Comparison of ENCODE assay signal across 8 mouse cellular contexts in the genomic region with DNA sequence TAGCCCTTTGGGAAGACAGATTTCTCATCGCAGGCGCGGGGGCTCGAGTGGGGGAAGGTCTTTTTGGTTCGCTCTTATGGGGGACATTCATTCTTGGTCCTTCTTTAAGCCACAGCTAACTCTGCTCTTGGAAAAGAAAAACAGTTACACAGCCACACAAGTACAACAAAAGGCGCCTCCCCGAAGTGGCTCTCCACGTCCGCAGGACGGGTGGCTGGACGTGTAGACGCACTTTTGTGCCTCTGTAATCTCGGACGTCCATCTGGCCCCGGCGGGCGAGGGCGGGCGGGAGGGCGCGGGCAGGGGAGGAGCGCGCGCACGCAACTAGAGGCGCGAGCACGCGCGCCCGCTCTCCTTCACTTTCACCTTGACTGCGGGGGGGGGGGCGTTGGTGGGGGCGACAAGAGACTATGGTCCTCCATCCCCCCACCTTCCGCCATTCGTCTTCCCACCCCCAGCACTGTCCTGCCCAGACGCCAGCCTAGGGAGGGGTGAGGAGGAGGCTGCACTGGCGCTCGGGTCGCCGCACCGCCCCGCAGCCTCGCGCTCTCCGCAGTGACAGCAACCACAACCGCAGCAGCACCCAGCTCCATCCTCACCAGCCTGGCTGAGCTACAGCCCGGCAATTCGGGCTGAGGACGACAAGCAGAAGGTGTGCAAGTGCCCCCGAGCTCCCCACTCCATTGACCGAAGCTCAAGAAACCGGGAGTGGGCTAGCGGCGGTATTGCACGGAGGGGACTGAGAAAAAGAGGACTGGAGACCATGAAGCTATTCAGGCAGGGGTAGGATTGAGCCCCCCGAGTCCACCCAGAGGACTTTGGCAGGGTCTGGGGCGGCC.
DNase-seq lines count a peak whose midpoint lies in the region; ATAC-seq lines count a peak whose summit lies in the region.

No protein-coding gene starts in this region.

- WGBS in heart, embryonic 14.5 days = under 1% methylated on average over 57 of the region's 58 CpGs
- under 1% methylated on average over 58 of the region's 58 CpGs for WGBS in hindbrain, embryonic 13.5 days
- 1% methylated on average over 58 of the region's 58 CpGs for WGBS in stomach, embryonic 15.5 days

- no peak for ATAC-seq in heart, embryonic 14.5 days (ENCODE audit: insufficient number of reproducible peaks, insufficient read depth, low FRiP score, low read depth)
- ATAC-seq in hindbrain, embryonic 13.5 days (ENCODE audit: low FRiP score) = peak; percentile 71
- ATAC-seq in stomach, embryonic 15.5 days (ENCODE audit: insufficient read depth, low FRiP score, low read depth) = no peak

- H3K4me3 ChIP-seq in heart, embryonic 14.5 days (ENCODE audit: control insufficient read depth in 1 of 2, insufficient read depth in 1 of 2, low read depth in 1 of 2, low read length in 2 of 2) = peak overlapping the region; percentile 44 to 53
- peak overlapping the region; percentile 86 for H3K4me3 ChIP-seq in hindbrain, embryonic 13.5 days
- peak overlapping the region; percentile 45 for H3K4me3 ChIP-seq in stomach, embryonic 15.5 days (replicated peaks)

- no peak overlapping the region for H3K9ac ChIP-seq in heart, embryonic 14.5 days (ENCODE audit: low read length)
- peak overlapping the region; percentile 100 for H3K9ac ChIP-seq in hindbrain, embryonic 13.5 days
- no peak overlapping the region for H3K9ac ChIP-seq in stomach, embryonic 15.5 days

- no peak overlapping the region for H3K27ac ChIP-seq in heart, embryonic 14.5 days (replicated peaks in 1 of 2; ENCODE audit: control insufficient read depth in 1 of 2, insufficient read depth in 1 of 2, low read depth in 2 of 2, low read length in 2 of 2)
- H3K27ac ChIP-seq in hindbrain, embryonic 13.5 days = peak overlapping the region; percentile 100
- no peak overlapping the region for H3K27ac ChIP-seq in stomach, embryonic 15.5 days

- H3K9me3 ChIP-seq in heart, embryonic 14.5 days (ENCODE audit: control insufficient read depth, low read length) = no peaks in the 10 kb centered on the region
- no peaks in the 10 kb centered on the region for H3K9me3 ChIP-seq in hindbrain, embryonic 13.5 days
- no peaks in the 10 kb centered on the region for H3K9me3 ChIP-seq in stomach, embryonic 15.5 days

- no peak for DNase-seq in heart, postnatal 25 days (ENCODE audit: low spot score)
- DNase-seq in ES-CJ7 (ENCODE audit: low read depth, low spot score) = peak; percentile 56
- peak; percentile 78 to 80 for DNase-seq in cerebellum, postnatal 36 days
- peak; percentile 56 for DNase-seq in mesoderm, embryonic 11.5 days (ENCODE audit: low read depth, low spot score)
- DNase-seq in testis, postnatal 10 days (ENCODE audit: low spot score) = no peak

- peaks cover 10 to 23% of the 10 kb centered on the region in 2 experiments; a peak in 3 of 4 replicates for H3K4me1 ChIP-seq in heart, embryonic 14.5 days (ENCODE audit: control insufficient read depth in 2 of 2, insufficient read depth in 2 of 2, low read length in 2 of 2)
- H3K4me1 ChIP-seq in hindbrain, embryonic 13.5 days (replicated peaks) = peaks cover 47% of the 10 kb centered on the region
- H3K4me1 ChIP-seq in stomach, embryonic 15.5 days = peaks cover 26% of the 10 kb centered on the region

- H3K36me3 ChIP-seq in heart, embryonic 14.5 days (ENCODE audit: control insufficient read depth, insufficient read depth, low read length) = no peaks in the 10 kb centered on the region
- peaks cover 18% of the 10 kb centered on the region for H3K36me3 ChIP-seq in hindbrain, embryonic 13.5 days
- H3K36me3 ChIP-seq in stomach, embryonic 15.5 days = no peaks in the 10 kb centered on the region

- intact Hi-C loops in heart, postnatal 25 days (cut with DNase I) = no loop called here

- H3K27me3 ChIP-seq in heart, embryonic 14.5 days (ENCODE audit: control insufficient read depth, insufficient read depth, low read length) = peaks cover 100% of the 10 kb centered on the region
- H3K27me3 ChIP-seq in hindbrain, embryonic 13.5 days = no peaks in the 10 kb centered on the region
- peaks cover 85% of the 10 kb centered on the region for H3K27me3 ChIP-seq in stomach, embryonic 15.5 days (replicated peaks)

- H3K4me2 ChIP-seq in heart, embryonic 14.5 days (ENCODE audit: low read length) = peak overlapping the region; percentile 91
- H3K4me2 ChIP-seq in hindbrain, embryonic 13.5 days = peak overlapping the region; percentile 99
- peak overlapping the region; percentile 86 for H3K4me2 ChIP-seq in stomach, embryonic 15.5 days

Comparison
In these comparisons a context has a peak if more than half of its experiments do, and no peak if none do; other contexts are left out.
1. DNase-seq: peak in ES-CJ7 (single experiment), cerebellum, postnatal 36 days (2 of 2) and mesoderm, embryonic 11.5 days (single experiment); none in heart, postnatal 25 days (single experiment) and testis, postnatal 10 days (single experiment).
2. Peak in every context shown above with its lines, with median percentiles within 50 percentile points of each other: H3K4me2 ChIP-seq and H3K4me3 ChIP-seq.